Mouse (Mus musculus) C2C12 (cell line): ENCODE results near the gene Arl6ip1. TPM values are rescaled to one million over a fixed set of nuclear protein-coding genes. Genes with fewer than 3 reads are reported as not detected.

Source experiments
- H3K27me3 ChIP-seq: one replicate; pipeline ENCODE4 v1.6.1; 2011; ENCODE audit not compliant: control insufficient read depth, insufficient read depth, insufficient read length
- H3K36me3 ChIP-seq: one replicate; pipeline ENCODE4 v1.6.1; 2011; ENCODE audit not compliant: control insufficient read depth, insufficient read depth
- H3K4me3 ChIP-seq: one replicate; pipeline ENCODE4 v1.5.1; 2011; ENCODE audit warnings: mild to moderate bottlenecking, control low read depth; ENCODE audit not compliant: poor library complexity, insufficient read depth, severe bottlenecking
- H3K79me2 ChIP-seq: one replicate; pipeline ENCODE4 v1.6.1; 2011; ENCODE audit not compliant: control insufficient read depth, insufficient read depth
- H3K79me3 ChIP-seq: one replicate; pipeline ENCODE4 v1.6.1; 2011; ENCODE audit warnings: low read depth, control low read depth
- H3ac ChIP-seq: one replicate; pipeline ENCODE3; 2011; ENCODE audit warnings: low read depth; ENCODE audit not compliant: control insufficient read depth, insufficient read length
- CEBPB ChIP-seq: IDR thresholded peaks from one replicate; pipeline ENCODE4 v1.6.1; 2011; ENCODE audit warnings: low read depth, mild to moderate bottlenecking, control low read depth, moderate library complexity
- CTCF ChIP-seq: IDR thresholded peaks from one replicate; pipeline ENCODE4 v1.5.1; 2011; ENCODE audit not compliant: control insufficient read depth, insufficient read depth, insufficient read length
- FOSL1 ChIP-seq: IDR thresholded peaks from one replicate; pipeline ENCODE4 v1.8.0; 2011; ENCODE audit warnings: mild to moderate bottlenecking, low read length; ENCODE audit not compliant: poor library complexity, insufficient read depth, severe bottlenecking
- MAX ChIP-seq: IDR thresholded peaks from one replicate; pipeline ENCODE4 v1.6.1; 2011; ENCODE audit warnings: mild to moderate bottlenecking, control low read depth
- MYOD1 ChIP-seq: IDR thresholded peaks from one replicate; pipeline ENCODE4 v1.6.1; 2011; ENCODE audit warnings: low read depth; ENCODE audit not compliant: control insufficient read depth, insufficient read length
- MYOG ChIP-seq: IDR thresholded peaks from one replicate; pipeline ENCODE4 v1.6.1; 2011; ENCODE audit not compliant: control insufficient read depth, insufficient read length; ENCODE audit errors: extremely low read depth
- USF1 ChIP-seq: IDR thresholded peaks from one replicate; pipeline ENCODE4 v1.6.1; 2011; ENCODE audit warnings: low read depth, mild to moderate bottlenecking, control low read depth, moderate library complexity
- polyA plus RNA-seq: library from polyadenylated mRNA; unstranded; fragments of >200 nt; fragmentation: generic; extraction: Trizol; gene quantifications from one replicate; pipeline ENCODE4 v1.2.1, GENCODE M21; 2012; ENCODE audit warnings: missing spikeins

Gene Arl6ip1
- polyA plus RNA-seq, 1 experiment: 257 TPM

DNA sequence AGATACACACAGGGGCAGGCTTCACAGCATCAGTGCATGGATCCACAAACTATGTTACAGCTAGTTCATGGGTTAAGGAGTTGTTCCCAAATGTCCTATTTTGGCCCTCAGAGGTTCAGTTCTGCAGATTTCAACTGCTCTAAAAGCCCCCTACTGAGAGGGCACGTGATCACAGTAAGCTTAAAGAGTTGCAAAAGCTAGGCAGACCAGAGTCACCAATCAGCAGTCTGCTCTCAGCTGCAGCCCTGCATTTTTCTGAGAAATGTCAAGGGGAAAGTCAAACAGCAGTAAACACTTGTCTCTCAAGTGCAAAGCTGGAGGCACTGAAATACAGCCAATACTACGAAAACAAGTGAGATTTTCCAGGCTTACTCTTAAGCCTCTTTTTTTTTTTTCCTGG is 10.3 kb downstream of the Arl6ip1 start:
- no peak overlapping the region for H3ac ChIP-seq
- peaks cover 33% of the 10 kb centered on the region for H3K79me3 ChIP-seq
- H3K27me3 ChIP-seq: no peaks in the 10 kb centered on the region
- peaks cover 46% of the 10 kb centered on the region for H3K79me2 ChIP-seq
- no peak overlapping the region for H3K4me3 ChIP-seq
- H3K36me3 ChIP-seq: peaks cover 58% of the 10 kb centered on the region
- no peak for TF ChIP-seq CEBPB
- TF ChIP-seq USF1: peak; percentile 28

DNA sequence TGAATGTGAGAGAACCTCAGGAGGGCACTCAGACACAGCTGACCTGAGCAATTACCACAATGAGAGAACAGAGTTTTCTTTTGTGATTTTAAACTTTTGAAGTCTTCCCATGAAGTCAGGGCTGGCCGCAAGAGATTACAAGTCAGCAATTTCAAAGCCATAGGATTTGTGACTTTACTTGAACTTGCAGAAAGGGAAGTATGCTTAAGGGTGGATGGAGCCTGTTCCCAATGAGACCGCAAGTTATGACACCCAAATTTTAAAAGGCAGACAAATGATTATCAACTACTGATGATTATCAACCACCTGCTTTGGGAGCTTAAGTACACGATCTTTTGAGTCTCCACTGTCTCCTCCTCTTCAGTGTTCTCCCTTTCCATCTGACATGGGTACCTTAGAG is 11.0 kb downstream of the Arl6ip1 start:
- H3K36me3 ChIP-seq: peaks cover 60% of the 10 kb centered on the region
- no peaks in the 10 kb centered on the region for H3K27me3 ChIP-seq
- H3K4me3 ChIP-seq: no peak overlapping the region
- H3K79me3 ChIP-seq: peaks cover 33% of the 10 kb centered on the region
- H3K79me2 ChIP-seq: peaks cover 46% of the 10 kb centered on the region
- no peak overlapping the region for H3ac ChIP-seq
- TF ChIP-seq CEBPB: no peak
- TF ChIP-seq FOSL1: no peak

DNA sequence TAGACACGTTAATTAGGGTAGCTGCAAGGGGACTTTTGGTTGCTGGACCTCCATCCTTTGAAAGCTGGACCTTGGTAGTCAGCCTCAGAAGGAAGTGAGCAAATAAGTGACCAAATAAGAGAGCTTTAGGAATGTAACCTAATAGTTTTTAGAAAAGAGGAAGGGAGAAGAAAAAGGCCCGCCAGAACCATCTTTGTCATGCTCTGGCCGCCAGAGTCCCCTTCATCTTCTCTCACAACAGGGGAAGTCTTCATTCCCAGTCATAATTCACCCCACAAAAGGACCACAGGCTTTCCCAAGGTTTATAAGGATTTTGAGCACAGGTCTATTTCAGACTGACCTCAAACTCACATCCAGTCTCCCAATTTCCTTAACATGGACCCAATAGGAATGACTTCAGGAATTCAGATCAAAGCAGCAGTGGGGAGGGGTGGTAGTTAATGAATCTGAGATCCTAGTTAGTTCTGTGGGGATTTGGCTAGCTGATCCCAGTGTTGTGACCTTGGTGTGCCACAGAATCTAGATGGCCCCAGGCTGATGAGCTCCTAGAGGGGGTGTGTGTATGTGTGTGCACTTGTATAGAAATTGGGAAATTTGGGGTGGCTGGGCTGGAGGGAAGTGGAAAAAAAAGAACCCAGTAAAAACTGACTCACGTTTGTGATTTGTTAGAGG is 11.8 kb downstream of the Arl6ip1 start:
- TF ChIP-seq FOSL1 (no peak), USF1 (no peak), CEBPB (no peak), MYOG (no peak), MYOD1 (no peak), CTCF (no peak), MAX (no peak)
- peaks cover 64% of the 10 kb centered on the region for H3K36me3 ChIP-seq
- H3ac ChIP-seq: no peak overlapping the region

DNA sequence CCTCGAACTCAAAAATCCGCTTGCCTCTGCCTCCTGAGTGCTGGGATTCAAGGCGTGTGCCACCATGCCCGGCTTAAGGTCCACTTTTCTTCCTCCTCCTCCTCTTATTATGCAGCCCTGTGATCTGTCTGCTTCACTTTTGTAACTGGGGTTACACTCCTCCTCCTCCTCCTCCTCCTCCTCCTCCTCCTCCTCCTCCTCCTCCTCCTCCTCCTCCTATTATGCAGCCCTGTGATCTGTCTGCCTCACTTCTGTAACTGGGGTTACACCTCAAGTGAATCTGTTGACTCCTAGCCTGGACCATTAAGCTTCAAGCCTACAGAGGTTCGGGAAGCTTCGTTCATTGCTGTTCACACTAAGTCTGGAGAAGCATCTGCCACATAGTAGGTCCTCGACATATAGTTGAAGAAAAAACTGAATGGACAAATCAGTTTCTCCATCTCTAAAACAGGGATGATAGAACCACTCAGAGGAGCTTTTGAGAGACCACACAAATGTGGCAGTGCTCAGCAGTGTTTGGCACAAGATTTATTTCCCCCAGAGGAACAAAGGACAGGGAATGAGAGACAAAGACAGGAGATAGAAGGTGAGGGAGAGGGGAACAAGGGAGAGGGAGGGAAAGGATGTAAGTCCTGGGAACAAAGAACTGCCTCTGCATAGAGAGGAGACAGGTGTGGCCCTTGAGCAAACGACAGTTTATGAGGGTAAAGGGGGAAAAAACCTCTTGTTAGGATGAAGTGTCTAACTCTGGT is 12.5 kb downstream of the Arl6ip1 start:
- no peaks in the 10 kb centered on the region for H3K27me3 ChIP-seq
- no peak overlapping the region for H3K4me3 ChIP-seq
- H3K79me2 ChIP-seq: peaks cover 46% of the 10 kb centered on the region
- TF ChIP-seq MYOG (no peak), CEBPB (no peak), USF1 (no peak), FOSL1 (no peak), MYOD1 (no peak), CTCF (no peak), MAX (no peak)
- H3K79me3 ChIP-seq: peaks cover 40% of the 10 kb centered on the region
- no peak overlapping the region for H3ac ChIP-seq
- H3K36me3 ChIP-seq: peaks cover 68% of the 10 kb centered on the region

More for the DNA sequence above, 11.8 kb downstream of the Arl6ip1 start:
- peaks cover 46% of the 10 kb centered on the region for H3K79me2 ChIP-seq
- no peak overlapping the region for H3K4me3 ChIP-seq
- H3K27me3 ChIP-seq: no peaks in the 10 kb centered on the region
- H3K79me3 ChIP-seq: peaks cover 35% of the 10 kb centered on the region

DNA sequence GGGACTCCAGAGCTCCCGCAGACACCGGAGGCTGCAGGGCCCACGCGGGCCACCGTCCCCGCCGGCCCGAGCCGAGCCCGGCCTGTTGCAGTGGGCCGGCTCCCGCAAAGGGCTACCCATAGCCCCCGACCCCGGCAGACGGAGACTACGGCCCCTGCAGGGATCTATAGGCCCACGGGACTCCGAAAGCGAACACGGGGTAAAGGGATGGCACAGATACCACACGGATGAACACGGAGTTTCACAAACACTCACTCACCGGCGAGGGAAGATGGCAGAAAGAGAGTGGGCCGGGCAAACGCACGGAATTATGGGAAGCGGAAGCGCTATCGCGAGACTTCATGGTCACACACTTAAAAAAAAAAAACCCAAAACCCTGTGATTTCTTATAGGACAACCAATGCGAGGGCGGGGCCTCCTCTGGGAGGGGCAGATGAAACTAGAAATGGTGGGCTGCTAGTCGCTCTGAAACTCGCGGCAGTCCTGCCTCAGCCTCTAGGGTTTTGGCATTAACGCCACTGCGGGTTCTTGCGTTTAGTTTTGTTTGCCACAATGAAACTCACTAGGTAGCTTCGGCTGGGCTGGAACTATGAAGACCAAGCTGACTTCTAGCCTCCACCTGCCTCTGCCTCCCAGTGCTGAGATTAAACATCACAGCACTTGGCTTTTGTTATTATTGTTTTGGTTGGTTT is 13.4 kb downstream of the Arl6ip1 start, which contains the start of gene Rps15a:
TSS of gene Rps15a (minus strand) at position 312 of the 692 bp plus-strand sequence.
- peak within 1 kb of the TSS; percentile 93 for H3ac ChIP-seq
- peaks cover 71% of the 10 kb centered on the region for H3K36me3 ChIP-seq
- peaks cover 49% of the 10 kb centered on the region for H3K79me3 ChIP-seq
- H3K79me2 ChIP-seq: peaks cover 51% of the 10 kb centered on the region
- peak within 1 kb of the TSS; percentile 80 for H3K4me3 ChIP-seq
- H3K27me3 ChIP-seq: no peaks in the 10 kb centered on the region
- TF ChIP-seq CTCF (no peak), MYOG (no peak), MYOD1 (no peak), USF1 (no peak), FOSL1 (no peak), MAX (no peak), CEBPB (no peak)

DNA sequence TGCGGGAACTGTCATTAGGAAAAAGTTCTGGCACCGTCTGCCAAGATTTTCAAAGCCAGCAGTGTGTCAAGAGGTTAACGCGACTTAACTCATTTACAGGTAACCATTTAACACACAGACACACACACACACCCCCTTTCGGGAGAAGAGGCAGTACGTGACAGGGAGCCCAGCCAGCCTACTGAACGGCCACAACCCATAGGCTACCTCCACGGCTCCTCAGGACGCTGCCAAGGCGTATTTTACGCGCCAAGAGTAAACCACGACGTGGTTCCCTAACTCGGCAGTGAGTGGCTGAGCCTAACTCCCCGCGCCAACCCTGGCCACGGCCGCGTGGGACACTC is 14.0 kb downstream of the Arl6ip1 start:
- Histone ChIP-seq H3K36me3 (peaks cover 71% of the 10 kb centered on the region), H3ac (peak overlapping the region; percentile 93), H3K79me2 (peaks cover 56% of the 10 kb centered on the region), H3K79me3 (peaks cover 54% of the 10 kb centered on the region), H3K4me3 (peak overlapping the region; percentile 80), H3K27me3 (no peaks in the 10 kb centered on the region)
- TF ChIP-seq MYOD1: no peak
